Mouse (Mus musculus) liver, embryonic 14.5 days (tissue): ENCODE data around the gene Wdr31. TPM values are rescaled to one million over a fixed set of nuclear protein-coding genes. Genes with fewer than 3 reads are reported as not detected.

ENCODE experiments used
- ATAC-seq: fragments of 200-750 bp; cut with Nextera tagmentation; 2 replicates; pipeline ENCODE4 v1.8.0; 2017; ENCODE audit warnings: moderate number of reproducible peaks, mild to moderate bottlenecking, moderate library complexity; ENCODE audit not compliant: insufficient read depth
- DNase-seq, 3 experiments: peaks; one replicate each; pipeline ENCODE4 v3.0.0-alpha.2; 2012 to 2013; ENCODE audit warnings: low read depth in 3 of 3, low spot score in 3 of 3
- H3K27ac ChIP-seq: fragments of 300-500 bp; sonication (generic); 2 replicates; pipeline ENCODE4 v1.5.1; 2014; ENCODE audit warnings: moderate library complexity, mild to moderate bottlenecking, control low read depth, inconsistent platforms
- H3K27me3 ChIP-seq: fragments of 300-500 bp; sonication (generic); 2 replicates; pipeline ENCODE4 v1.6.1; 2014; ENCODE audit warnings: mild to moderate bottlenecking, low read length, moderate library complexity; ENCODE audit not compliant: control insufficient read depth, insufficient read depth
- H3K36me3 ChIP-seq: fragments of 300-500 bp; sonication (generic); replicated peaks from 2 replicates; pipeline ENCODE4 v1.6.1; 2014; ENCODE audit warnings: low read depth; ENCODE audit not compliant: control insufficient read depth, insufficient read depth
- H3K4me1 ChIP-seq, 2 experiments: fragments of 200-500 bp in 1 of 2; fragments of 300-500 bp in 1 of 2; sonication (generic) in 1 of 2; replicated peaks; 2 replicates each; pipeline ENCODE4 v1.6.1; 2012 to 2014; ENCODE audit warnings: antibody characterized with exemption in 1 of 2, inconsistent platforms in 1 of 2, low read length in 1 of 2; ENCODE audit not compliant: control insufficient read depth in 2 of 2, insufficient read depth in 2 of 2
- H3K4me2 ChIP-seq: fragments of 300-500 bp; sonication (generic); 2 replicates; pipeline ENCODE4 v1.6.1; 2014; ENCODE audit warnings: low read depth, mild to moderate bottlenecking, control low read depth, moderate library complexity
- H3K4me3 ChIP-seq, 2 experiments: fragments of 200-500 bp in 1 of 2; fragments of 300-500 bp in 1 of 2; sonication (generic) in 1 of 2; 2 replicates each; pipeline ENCODE4 v1.5.1; 2012 to 2014; ENCODE audit warnings: low read depth in 2 of 2, low read length in 2 of 2, mild to moderate bottlenecking in 2 of 2, control low read depth in 1 of 2, inconsistent platforms in 1 of 2, moderate library complexity in 1 of 2; ENCODE audit not compliant: insufficient read depth in 1 of 2
- H3K9ac ChIP-seq: fragments of 300-500 bp; sonication (generic); replicated peaks from 2 replicates; pipeline ENCODE4 v1.6.1; 2014; ENCODE audit warnings: mild to moderate bottlenecking, control low read depth, moderate library complexity
- H3K9me3 ChIP-seq: fragments of 300-500 bp; sonication (generic); 2 replicates; pipeline ENCODE4 v1.6.1; 2016; ENCODE audit warnings: low read length, mixed read lengths; ENCODE audit not compliant: control insufficient read depth
- CTCF ChIP-seq: IDR thresholded peaks from 2 replicates; pipeline ENCODE4 v1.5.1; 2016; ENCODE audit warnings: antibody characterized with exemption, low read depth, control low read depth
- EP300 ChIP-seq: IDR thresholded peaks from 2 replicates; pipeline ENCODE4 v1.6.1; 2016; ENCODE audit warnings: antibody characterized with exemption, low read depth
- WGBS: fragments of 180-500 bp; shearing (Covaris S2); extraction: QIAGEN DNeasy Blood & Tissue Kit; methylation state at CpG from one replicate; pipeline ENCODE4 v1.1.7; 2014; ENCODE audit not compliant: insufficient replicate concordance; 5-methylcytosine and 5-hydroxymethylcytosine counted together
- polyA plus RNA-seq, 2 experiments: library from polyadenylated mRNA; depleted of rRNA in 1 of 2; stranded (reverse) in 1 of 2; unstranded in 1 of 2; fragments of >200 nt; fragmentation: Nextera tagmentation in 1 of 2; extraction: Ambion mirVana in 1 of 2; gene quantifications; 2 replicates each; pipeline versions ENCODE4 v1.2.1 to v1.2.3; 2012 to 2014

The Wdr31 gene
- polyA plus RNA-seq, 2 experiments = 0.83 to 1.7 TPM

DNA sequence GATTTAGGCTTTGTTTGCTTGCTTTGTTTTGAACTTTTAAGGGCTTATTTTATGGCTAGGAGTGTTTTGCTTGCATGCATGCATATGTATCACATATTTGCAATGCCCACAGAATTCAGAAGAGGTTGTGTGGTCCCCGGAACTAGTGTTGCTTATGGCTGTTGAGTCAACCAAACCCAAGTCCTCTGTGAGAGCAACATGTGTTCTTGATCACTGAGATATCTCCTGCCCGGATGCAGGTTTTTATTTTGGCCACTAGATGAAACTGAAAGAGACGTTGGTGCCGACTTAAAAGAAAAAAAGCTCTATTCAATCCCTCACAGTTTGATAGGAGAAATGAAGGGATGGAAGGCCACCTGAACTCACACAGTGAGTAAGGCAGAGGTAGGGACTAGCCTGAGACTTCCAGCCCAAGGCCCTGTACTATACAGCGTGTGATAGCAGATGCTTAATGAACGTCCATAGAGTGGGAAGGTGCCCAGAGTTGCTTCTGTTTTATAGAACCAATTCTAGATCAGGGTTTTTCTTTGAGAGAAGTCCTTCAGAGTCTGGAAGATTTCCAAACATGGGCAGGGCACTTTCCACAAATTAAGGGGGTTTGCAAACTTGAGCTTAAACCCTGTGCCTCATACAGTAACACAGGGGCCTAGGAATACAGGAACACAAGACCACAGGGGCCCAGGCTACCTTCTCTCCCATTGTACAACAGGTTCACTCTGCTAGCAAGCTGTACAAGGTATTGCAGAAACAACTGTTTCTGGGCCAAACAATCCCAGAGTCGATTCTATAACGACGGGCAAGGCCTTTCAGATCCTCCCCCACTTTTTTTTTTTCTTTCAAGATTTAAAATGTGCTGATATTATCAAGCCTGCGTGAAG lies 47.1 kb upstream of the Wdr31 start:
- H3K9ac ChIP-seq = peak overlapping the region; percentile 100
- WGBS = 33% methylated on average over 10 of the region's 10 CpGs
- no peak for DNase-seq
- no peaks in the 10 kb centered on the region for H3K27me3 ChIP-seq
- H3K9me3 ChIP-seq = no peaks in the 10 kb centered on the region
- H3K4me3 ChIP-seq = peak overlapping the region; percentile 92 to 98
- peak overlapping the region; percentile 87 for H3K4me2 ChIP-seq
- peak overlapping the region; percentile 98 for H3K27ac ChIP-seq
- TF ChIP-seq CTCF = peak; percentile 10; the same call in 1 of the 2 replicates
- no peak for TF ChIP-seq EP300
- peaks cover 34% of the 10 kb centered on the region for H3K36me3 ChIP-seq
- no peak for ATAC-seq
- peaks cover 21 to 42% of the 10 kb centered on the region in 2 experiments for H3K4me1 ChIP-seq

- Histone ChIP-seq H3K4me2 (peak overlapping the region; percentile 87), H3K27me3 (no peaks in the 10 kb centered on the region), H3K4me3 (peak overlapping the region; percentile 92 to 98), H3K36me3 (peaks cover 37% of the 10 kb centered on the region), H3K4me1 (peaks cover 21 to 48% of the 10 kb centered on the region in 2 experiments), H3K9me3 (no peaks in the 10 kb centered on the region), H3K27ac (peak overlapping the region; percentile 98), H3K9ac (peak overlapping the region; percentile 100)
- TF ChIP-seq EP300 (no peak), CTCF (no peak)
- DNase-seq (peak in 1 of 3 experiments; percentile 76), ATAC-seq (peak; percentile 38; the same call in 1 of the 2 replicates)
- 13% methylated on average over 8 of the region's 8 CpGs for WGBS
These were observed 46.4 kb upstream of the Wdr31 start for GRCm38 (mm10) chr4:62517046-62517445.

GRCm38 (mm10) chr4:62516579-62516978 lies 45.9 kb upstream of the Wdr31 start:
- H3K4me1 ChIP-seq = peaks cover 24 to 53% of the 10 kb centered on the region in 2 experiments

DNA sequence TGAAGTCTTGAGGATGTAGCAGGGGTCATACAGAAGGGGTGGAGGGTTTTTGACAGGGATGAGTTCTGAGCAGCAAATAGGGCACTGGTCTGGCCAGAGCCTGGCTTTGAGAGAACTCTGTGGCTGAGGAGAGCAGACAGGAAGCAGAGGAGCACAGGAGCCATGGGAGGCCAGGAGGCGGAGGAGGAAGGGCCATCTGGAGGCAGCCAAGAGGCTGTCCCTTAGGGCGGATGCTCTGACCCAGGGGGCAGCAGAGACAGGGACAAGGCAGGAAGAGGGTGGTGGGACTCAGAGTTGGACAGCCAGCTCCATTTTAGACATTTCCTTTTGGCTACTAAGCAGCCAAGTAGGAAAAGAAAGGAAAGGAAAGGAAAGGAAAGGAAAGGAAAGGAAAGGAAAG lies 45.4 kb upstream of the Wdr31 start:
- H3K27ac ChIP-seq = peak overlapping the region; percentile 98
- peaks cover 47% of the 10 kb centered on the region for H3K36me3 ChIP-seq
- H3K9ac ChIP-seq = peak overlapping the region; percentile 100
- TF ChIP-seq CTCF = peak; percentile 56
- no peak for TF ChIP-seq EP300
- ATAC-seq (peak; percentile 38; the same call in 1 of the 2 replicates), DNase-seq (no peak)
- WGBS = 12% methylated on average over 2 of the region's 2 CpGs
- peak overlapping the region; percentile 87 for H3K4me2 ChIP-seq
- no peaks in the 10 kb centered on the region for H3K27me3 ChIP-seq
- H3K9me3 ChIP-seq = no peaks in the 10 kb centered on the region
- H3K4me3 ChIP-seq = peak overlapping the region; percentile 92 to 98
- H3K4me1 ChIP-seq = peaks cover 25 to 52% of the 10 kb centered on the region in 2 experiments

More at GRCm38 (mm10) chr4:62516579-62516978, 45.9 kb upstream of the Wdr31 start:
- Histone ChIP-seq H3K27me3 (no peaks in the 10 kb centered on the region), H3K4me3 (peak overlapping the region; percentile 92 to 98), H3K36me3 (peaks cover 42% of the 10 kb centered on the region), H3K4me2 (peak overlapping the region; percentile 87), H3K27ac (peak overlapping the region; percentile 98), H3K9ac (peak overlapping the region; percentile 100), H3K9me3 (no peaks in the 10 kb centered on the region)
- ATAC-seq (peak; percentile 90), DNase-seq (peak; percentile 96 to 100 (median 98))
- no peak for TF ChIP-seq CTCF
- TF ChIP-seq EP300 = peak; percentile 96
- WGBS = 7% methylated on average over 1 of the region's 1 CpGs

GRCm38 (mm10) chr4:62515490-62515889 lies 44.8 kb upstream of the Wdr31 start:
- Histone ChIP-seq H3K9me3 (no peaks in the 10 kb centered on the region), H3K36me3 (peaks cover 53% of the 10 kb centered on the region), H3K4me2 (peak overlapping the region; percentile 87), H3K4me1 (peaks cover 22 to 49% of the 10 kb centered on the region in 2 experiments), H3K4me3 (peak overlapping the region; percentile 92 to 98), H3K27me3 (no peaks in the 10 kb centered on the region), H3K27ac (peak overlapping the region; percentile 98), H3K9ac (peak overlapping the region; percentile 100)
- TF ChIP-seq CTCF (no peak), EP300 (0 out of 2 replicates have a peak, but pooled peaks have one; percentile 31)
- DNase-seq = no peak
- 0 out of 2 replicates have a peak, but pooled peaks have one; percentile 7 for ATAC-seq
- 7% methylated on average over 3 of the region's 3 CpGs for WGBS
